Mouse (Mus musculus): ENCODE data around the gene Mucl1. TPM values are rescaled to one million over a fixed set of nuclear protein-coding genes. Genes with fewer than 3 reads are reported as not detected.
"Not testable (repeated sequence)": the region's sequence is repeated elsewhere in the genome, so short reads cannot be mapped to it uniquely, and the experiment has no call there.

Mucl1 gene
- not detected in 2 replicates for polyA plus RNA-seq (2016; fragmentation: Nextera tagmentation; extraction: Ambion mirVana)

- 73% methylated on average over 2 of the region's 2 CpGs for WGBS (ENCODE audit: insufficient replicate concordance)
- no peak for ATAC-seq
- H3K4me2 ChIP-seq, result no peak within 1 kb of the TSS
- H3K36me3 ChIP-seq, result no peaks in the 10 kb centered on the region
- no peak within 1 kb of the TSS for H3K27ac ChIP-seq
- no peak within 1 kb of the TSS for H3K9ac ChIP-seq
- no peaks in the 10 kb centered on the region for H3K9me3 ChIP-seq (replicated peaks)
- no peaks in the 10 kb centered on the region for H3K4me1 ChIP-seq
- no peaks in the 10 kb centered on the region for H3K27me3 ChIP-seq (replicated peaks)
- no peak within 1 kb of the TSS for H3K4me3 ChIP-seq
Measured at GRCm38 (mm10) chr15:103755369-103755768, at the start of gene Mucl1. Mucl1 (minus strand) TSS chr15:103755469.

- not testable (repeated sequence) for H3K4me3 ChIP-seq; H3K36me3 ChIP-seq; H3K4me1 ChIP-seq; H3K4me2 ChIP-seq; H3K9me3 ChIP-seq (replicated peaks); H3K9ac ChIP-seq; ATAC-seq; H3K27me3 ChIP-seq (replicated peaks); H3K27ac ChIP-seq
- 4% methylated on average over 5 of the region's 5 CpGs for WGBS (ENCODE audit: insufficient replicate concordance)
Measured at GRCm38 (mm10) chr15:103766836-103767235, 11.6 kb upstream of the Mucl1 start.

- not testable (repeated sequence) for H3K9ac ChIP-seq; H3K4me2 ChIP-seq; H3K27me3 ChIP-seq (replicated peaks); H3K4me3 ChIP-seq; H3K27ac ChIP-seq; ATAC-seq; H3K36me3 ChIP-seq; H3K9me3 ChIP-seq (replicated peaks); H3K4me1 ChIP-seq
- 55% methylated on average over 5 of the region's 5 CpGs for WGBS (ENCODE audit: insufficient replicate concordance)
Measured at GRCm38 (mm10) chr15:103716861-103717260, 38.4 kb downstream of the Mucl1 start.

Other genes with a start within 250 kb of the Mucl1 start
- gene Ppp1r1a, start 217.5 kb downstream of the Mucl1 start, polyA plus RNA-seq (2016; fragmentation: Nextera tagmentation; extraction: Ambion mirVana), result 0.56 and 0.67 TPM in 2 replicates
- gene Glycam1, start 190.4 kb downstream of the Mucl1 start, polyA plus RNA-seq (2016; fragmentation: Nextera tagmentation; extraction: Ambion mirVana), result not detected in 2 replicates
- gene Mucl2, start 143.8 kb upstream of the Mucl1 start, polyA plus RNA-seq (2016; fragmentation: Nextera tagmentation; extraction: Ambion mirVana), result not detected in 2 replicates

Measured in liver, embryonic 12.5 days (tissue).